Mouse (Mus musculus): ENCODE measurements around the gene Sox10. TPM values are rescaled to one million over a fixed set of nuclear protein-coding genes. Genes with fewer than 3 reads are reported as not detected.
A peak's percentile ranks its signal among the peaks of the same experiment; 100 is the strongest.

Sox10 gene
- total RNA-seq, 1 experiment = 0.31 TPM

DNA sequence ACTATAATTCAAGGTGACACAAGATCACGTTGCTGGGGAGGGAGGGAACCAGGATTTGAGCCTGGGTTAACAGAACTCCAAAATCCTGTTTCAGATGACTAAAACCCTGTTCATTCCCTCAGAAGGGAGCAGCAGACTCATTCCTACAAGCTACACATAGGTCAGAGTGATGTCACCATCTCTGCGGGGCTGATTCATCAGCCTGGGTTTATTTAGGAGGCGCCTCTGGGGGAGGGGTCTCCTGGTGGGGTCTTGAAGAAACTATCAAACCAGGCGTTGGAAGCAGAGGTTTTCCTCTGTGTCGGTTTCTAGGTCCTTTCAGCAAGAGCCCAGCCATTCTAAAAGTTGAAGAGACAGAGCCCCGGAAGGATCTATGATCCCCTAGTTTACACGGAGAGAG lies 57.1 kb downstream of the Sox10 start:
- Histone ChIP-seq H3K4me1 (ENCODE audit: control insufficient read depth in 2 of 2, insufficient read depth in 2 of 2, low read length in 2 of 2, poor library complexity in 1 of 2) (peaks cover 4 to 9% of the 10 kb centered on the region in 2 experiments; a peak in 2 of 4 replicates), H3K36me3 (ENCODE audit: control insufficient read depth, insufficient read depth, low read length, poor library complexity, severe bottlenecking) (no peaks in the 10 kb centered on the region; the same call in 1 of the 2 replicates), H3K9ac (ENCODE audit: insufficient read depth, low read depth, low read length, poor library complexity, severe bottlenecking) (no peak overlapping the region), H3K27ac (ENCODE audit: insufficient read depth, low read depth, low read length, poor library complexity, severe bottlenecking) (no peak overlapping the region), H3K4me3 (ENCODE audit: insufficient read depth in 1 of 2, low read depth in 1 of 2, low read length in 2 of 2, poor library complexity in 1 of 2, severe bottlenecking in 1 of 2) (peak overlapping the region in 1 of 2 experiments; percentile 90; a peak in 2 of 4 replicates), H3K9me3 (ENCODE audit: control insufficient read depth, insufficient read depth, low read depth, low read length) (no peaks in the 10 kb centered on the region)
- TF ChIP-seq ZNF384 (IDR thresholded peaks at IDR 0.05; ENCODE audit: low read depth, low read length) (no peak), CHD2 (IDR thresholded peaks at IDR 0.05; ENCODE audit: low read depth, low read length) (no peak), HCFC1 (IDR thresholded peaks at IDR 0.05; ENCODE audit: borderline replicate concordance, insufficient read depth, low read length) (no peak), ZC3H11A (IDR thresholded peaks at IDR 0.05; ENCODE audit: borderline replicate concordance, low read depth, low read length) (no peak), MAFK (IDR thresholded peaks at IDR 0.05; ENCODE audit: insufficient read depth, low read depth, low read length) (no peak)
- in situ Hi-C loops (cut with MboI; ENCODE audit: low sequenced_read_pairs in 2 of 2, unreplicated experiment in 2 of 2) = no loop called here
- no peak for DNase-seq (ENCODE audit: low read depth, low spot score)

DNA sequence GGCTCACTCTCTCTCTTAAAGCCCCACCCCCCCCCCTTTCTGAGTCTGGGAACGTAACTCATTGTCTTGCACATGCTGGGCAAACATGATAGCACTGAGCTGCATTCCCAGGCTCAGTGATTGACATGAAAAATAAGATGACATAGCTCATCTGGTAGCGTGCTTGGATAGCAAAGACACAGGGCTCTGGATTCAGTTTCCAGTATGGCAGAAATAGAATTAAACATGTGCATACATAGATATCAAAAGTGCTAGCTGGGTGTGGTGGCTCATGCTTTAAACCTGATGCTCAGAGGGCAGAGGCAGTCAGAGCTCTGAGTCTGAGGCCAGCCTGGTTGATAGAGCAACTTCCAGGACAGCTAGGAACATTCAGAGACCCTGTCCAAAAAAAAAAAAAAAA lies 59.2 kb downstream of the Sox10 start:
- DNase-seq (ENCODE audit: low read depth, low spot score) = no peak
- peaks cover 4 to 6% of the 10 kb centered on the region in 2 experiments; a peak in 2 of 4 replicates for H3K4me1 ChIP-seq (ENCODE audit: control insufficient read depth in 2 of 2, insufficient read depth in 2 of 2, low read length in 2 of 2, poor library complexity in 1 of 2)
- H3K36me3 ChIP-seq (ENCODE audit: control insufficient read depth, insufficient read depth, low read length, poor library complexity, severe bottlenecking) = no peaks in the 10 kb centered on the region
- no peak overlapping the region for H3K9ac ChIP-seq (ENCODE audit: insufficient read depth, low read depth, low read length, poor library complexity, severe bottlenecking)
- no peak overlapping the region for H3K27ac ChIP-seq (ENCODE audit: insufficient read depth, low read depth, low read length, poor library complexity, severe bottlenecking)
- H3K9me3 ChIP-seq (ENCODE audit: control insufficient read depth, insufficient read depth, low read depth, low read length) = no peaks in the 10 kb centered on the region
- in situ Hi-C loops (cut with MboI; ENCODE audit: low sequenced_read_pairs in 2 of 2, unreplicated experiment in 2 of 2) = no loop called here
- no peak for TF ChIP-seq CHD2 (IDR thresholded peaks at IDR 0.05; ENCODE audit: low read depth, low read length)
- no peak for TF ChIP-seq HCFC1 (IDR thresholded peaks at IDR 0.05; ENCODE audit: borderline replicate concordance, insufficient read depth, low read length)
- TF ChIP-seq ZC3H11A (IDR thresholded peaks at IDR 0.05; ENCODE audit: borderline replicate concordance, low read depth, low read length) = no peak
- no peak for TF ChIP-seq MAFK (IDR thresholded peaks at IDR 0.05; ENCODE audit: insufficient read depth, low read depth, low read length)
- TF ChIP-seq ZNF384 (IDR thresholded peaks at IDR 0.05; ENCODE audit: low read depth, low read length) = no peak
- no peak overlapping the region for H3K4me3 ChIP-seq (ENCODE audit: insufficient read depth in 1 of 2, low read depth in 1 of 2, low read length in 2 of 2, poor library complexity in 1 of 2, severe bottlenecking in 1 of 2)

Other genes starting within 250 kb of the Sox10 start
- gene Lgals1, start 238.5 kb downstream of the Sox10 start, total RNA-seq (2012; rRNA removed) = 541 and 1,081 TPM in 2 replicates
- 26.1 and 26.6 TPM in 2 replicates for gene Nol12, start 230.3 kb downstream of the Sox10 start, total RNA-seq (2012; rRNA removed)
- gene Triobp, start 217.5 kb downstream of the Sox10 start, total RNA-seq (2012; rRNA removed) = 30.6 and 33.8 TPM in 2 replicates
- gene H1f0, start 136.8 kb downstream of the Sox10 start, total RNA-seq (2012; rRNA removed) = 39.9 and 41.0 TPM in 2 replicates
- not detected in 2 replicates for gene Galr3, start 123.4 kb downstream of the Sox10 start, total RNA-seq (2012; rRNA removed)
- gene Ankrd54, start 102.3 kb downstream of the Sox10 start, total RNA-seq (2012; rRNA removed) = 25.4 and 28.5 TPM in 2 replicates
- gene Eif3l, start 90.1 kb downstream of the Sox10 start, total RNA-seq (2012; rRNA removed) = 358 and 380 TPM in 2 replicates
- 7.7 and 7.8 TPM in 2 replicates for gene Micall1, start 56.3 kb downstream of the Sox10 start, total RNA-seq (2012; rRNA removed)
- 238 and 318 TPM in 2 replicates for gene Polr2f, start 24.2 kb downstream of the Sox10 start, total RNA-seq (2012; rRNA removed)
- gene 1700088E04Rik, start 24.0 kb downstream of the Sox10 start, total RNA-seq (2012; rRNA removed) = 1.9 and 2.6 TPM in 2 replicates
- 61.0 and 85.9 TPM in 2 replicates for gene Pick1, start 63.9 kb upstream of the Sox10 start, total RNA-seq (2012; rRNA removed)
- gene Gm49486, start 64.2 kb upstream of the Sox10 start, total RNA-seq (2012; rRNA removed) = 0.16 and 0.36 TPM in 2 replicates
- gene Slc16a8, start 89.5 kb upstream of the Sox10 start, total RNA-seq (2012; rRNA removed) = 0.58 and 0.69 TPM in 2 replicates
- 0.13 and 0.58 TPM in 2 replicates for gene Baiap2l2, start 120.3 kb upstream of the Sox10 start, total RNA-seq (2012; rRNA removed)
- gene Pla2g6, start 163.2 kb upstream of the Sox10 start, total RNA-seq (2012; rRNA removed) = 59.2 and 80.9 TPM in 2 replicates
- gene Maff, start 181.4 kb upstream of the Sox10 start, total RNA-seq (2012; rRNA removed) = 9.7 and 13.2 TPM in 2 replicates
- gene Tmem184b, start 238.3 kb upstream of the Sox10 start, total RNA-seq (2012; rRNA removed) = 40.6 and 51.7 TPM in 2 replicates